ENCODE assay signal across 10 mouse cellular contexts in genomic region chr12:104002569-104003237, GRCm38 (mm10). TPM values are rescaled to one million over a fixed set of nuclear protein-coding genes. Genes with fewer than 3 reads are reported as not detected.
DNase-seq lines count a peak whose midpoint lies in the region; ATAC-seq lines count a peak whose summit lies in the region.
"Had no signal": no experiment of that assay in that cellular context is flagged by ENCODE, and none has a peak within 500 bp of the region (broad histone marks: within the 10 kb centered on the region; RNA-seq: fewer than 3 reads in every experiment).

No protein-coding gene starts in this region.

- no peaks in the 10 kb centered on the region for H3K4me1 ChIP-seq in midbrain, embryonic 11.5 days (ENCODE audit: control insufficient read depth, insufficient read depth, low read length)
- H3K4me1 ChIP-seq in hindbrain, embryonic 13.5 days (replicated peaks): no peaks in the 10 kb centered on the region

- no peaks in the 10 kb centered on the region for H3K36me3 ChIP-seq in midbrain, embryonic 11.5 days (ENCODE audit: control insufficient read depth, insufficient read depth, low read length)
- no peaks in the 10 kb centered on the region for H3K36me3 ChIP-seq in hindbrain, embryonic 13.5 days

- 91% methylated on average over 10 of the region's 10 CpGs for WGBS in midbrain, embryonic 11.5 days
- WGBS in hindbrain, embryonic 13.5 days: 85% methylated on average over 10 of the region's 10 CpGs

- no peak for ATAC-seq in midbrain, embryonic 11.5 days (ENCODE audit: low FRiP score)
- ATAC-seq in hindbrain, embryonic 13.5 days (ENCODE audit: low FRiP score): no peak

- no peak overlapping the region for H3K9ac ChIP-seq in midbrain, embryonic 11.5 days (ENCODE audit: low read length)
- no peak overlapping the region for H3K9ac ChIP-seq in hindbrain, embryonic 13.5 days

- H3K27ac ChIP-seq in midbrain, embryonic 11.5 days (ENCODE audit: low read depth, low read length): no peak overlapping the region
- no peak overlapping the region for H3K27ac ChIP-seq in hindbrain, embryonic 13.5 days

- no peak overlapping the region for H3K4me2 ChIP-seq in midbrain, embryonic 11.5 days
- no peak overlapping the region for H3K4me2 ChIP-seq in hindbrain, embryonic 13.5 days

- intact Hi-C loops in heart, postnatal 36 days (cut with DNase I): no loop called here

- no peaks in the 10 kb centered on the region for H3K27me3 ChIP-seq in midbrain, embryonic 11.5 days (ENCODE audit: control insufficient read depth, insufficient read depth, low read length)
- H3K27me3 ChIP-seq in hindbrain, embryonic 13.5 days: no peaks in the 10 kb centered on the region

- H3K4me3 ChIP-seq in midbrain, embryonic 11.5 days (ENCODE audit: low read depth, low read length): no peak overlapping the region
- no peak overlapping the region for H3K4me3 ChIP-seq in hindbrain, embryonic 13.5 days
- H3K4me3 ChIP-seq: erythroblast, embryonic 14.5 days had no signal

- peak; percentile 5 for DNase-seq in A20 (ENCODE audit: low read depth, low spot score)
- DNase-seq in adrenal gland, postnatal 10 days: peak; percentile 51
- peak; percentile 34 to 47 for DNase-seq in heart, postnatal 36 days
- peak; percentile 75 for DNase-seq in lung, postnatal 10 days
- DNase-seq in thymus, postnatal 14 days: no peak
- no peak for DNase-seq in midbrain, embryonic 11.5 days (ENCODE audit: low spot score, missing footprints)

- H3K9me3 ChIP-seq in midbrain, embryonic 11.5 days (ENCODE audit: control insufficient read depth, low read length): no peaks in the 10 kb centered on the region
- no peaks in the 10 kb centered on the region for H3K9me3 ChIP-seq in hindbrain, embryonic 13.5 days

RNA-seq across cellular contexts. Expression of gene Serpina9, which starts 10.9 kb away (rescaled TPM):
- under 1 TPM in 1 of 2 experiments, not detected in 1; 0.12 TPM for total RNA-seq in adrenal gland, postnatal 10 days (2021)
- not detected for total RNA-seq in heart, postnatal 36 days (2021)
- polyA plus RNA-seq in midbrain, embryonic 11.5 days (2014; fragmentation: Nextera tagmentation; extraction: Ambion mirVana): not detected in 2 replicates
- polyA plus RNA-seq in hindbrain, embryonic 13.5 days (2015; fragmentation: Nextera tagmentation; extraction: Ambion mirVana): not detected in 2 replicates
- polyA plus RNA-seq: erythroblast, embryonic 14.5 days; neural tube, embryonic 11.5 days had no signal

RNA-seq across cellular contexts. Expression of gene Serpina11, which starts 12.9 kb away (rescaled TPM):
- 10 to 100 TPM; 15.8 to 45.3 TPM for total RNA-seq in adrenal gland, postnatal 10 days (2021)
- not detected for total RNA-seq in heart, postnatal 36 days (2021)
- not detected in 2 replicates for polyA plus RNA-seq in midbrain, embryonic 11.5 days (2014; fragmentation: Nextera tagmentation; extraction: Ambion mirVana)
- not detected in 2 replicates for polyA plus RNA-seq in hindbrain, embryonic 13.5 days (2015; fragmentation: Nextera tagmentation; extraction: Ambion mirVana)
- total RNA-seq: layer of hippocampus, postnatal 36 days had no signal
- polyA plus RNA-seq: erythroblast, embryonic 14.5 days; neural tube, embryonic 11.5 days had no signal

RNA-seq across cellular contexts. Expression of gene Serpina12, which starts 41.5 kb away (rescaled TPM):
- total RNA-seq in adrenal gland, postnatal 10 days (2021): under 1 TPM; 0.36 TPM
- not detected for total RNA-seq in heart, postnatal 36 days (2021)
- polyA plus RNA-seq in midbrain, embryonic 11.5 days (2014; fragmentation: Nextera tagmentation; extraction: Ambion mirVana): not detected in 2 replicates
- polyA plus RNA-seq in hindbrain, embryonic 13.5 days (2015; fragmentation: Nextera tagmentation; extraction: Ambion mirVana): not detected in 2 replicates
- polyA plus RNA-seq: erythroblast, embryonic 14.5 days; neural tube, embryonic 11.5 days had no signal

RNA-seq across cellular contexts. Expression of gene Serpina1e, which starts 43.9 kb away (rescaled TPM):
- 100 to 1,000 TPM; 155 to 364 TPM for total RNA-seq in adrenal gland, postnatal 10 days (2021)
- under 1 TPM in 1 of 2 experiments, not detected in 1; 0.28 TPM for total RNA-seq in heart, postnatal 36 days (2021)
- polyA plus RNA-seq in midbrain, embryonic 11.5 days (2014; fragmentation: Nextera tagmentation; extraction: Ambion mirVana): not detected in 2 replicates
- 0.27 TPM in 1 of 2 replicates, not detected in the other for polyA plus RNA-seq in hindbrain, embryonic 13.5 days (2015; fragmentation: Nextera tagmentation; extraction: Ambion mirVana)
- total RNA-seq: layer of hippocampus, postnatal 36 days had no signal
- polyA plus RNA-seq: erythroblast, embryonic 14.5 days; neural tube, embryonic 11.5 days had no signal

Comparison
In these comparisons a context has a peak if more than half of its experiments do, and no peak if none do; other contexts are left out.
1. DNase-seq: peak in A20 (single experiment), adrenal gland, postnatal 10 days (single experiment), heart, postnatal 36 days (2 of 2) and lung, postnatal 10 days (single experiment); none in thymus, postnatal 14 days (single experiment) and midbrain, embryonic 11.5 days (single experiment).
2. RNA of gene Serpina11, which starts 12.9 kb away (total RNA-seq): 15.8 to 45.3 TPM in adrenal gland, postnatal 10 days; not detected in heart, postnatal 36 days; every median in the first group is over 10 times any median in the second.